Mouse (Mus musculus) megakaryocyte, embryonic 14.5 days (primary cell): Measurements from ENCODE around the gene Kcnk13. TPM values are rescaled to one million over a fixed set of nuclear protein-coding genes. Genes with fewer than 3 reads are reported as not detected.

Experiments used
- H3K27me3 ChIP-seq: replicated peaks from 2 replicates; pipeline ENCODE3; 2012; ENCODE audit warnings: inconsistent platforms
- H3K36me3 ChIP-seq: replicated peaks from 2 replicates; pipeline ENCODE3; 2012; ENCODE audit warnings: low read length, inconsistent platforms, mixed read lengths
- H3K4me1 ChIP-seq: 2 replicates; pipeline ENCODE4 v1.6.1; 2012; ENCODE audit warnings: inconsistent platforms
- H3K4me3 ChIP-seq: replicated peaks from 2 replicates; pipeline ENCODE3; 2012; ENCODE audit warnings: moderate library complexity, mild to moderate bottlenecking, inconsistent platforms
- H3K9me3 ChIP-seq: 2 replicates; pipeline ENCODE4 v1.6.1; 2012; ENCODE audit warnings: inconsistent platforms
- FLI1 ChIP-seq: IDR thresholded peaks from 2 replicates; pipeline ENCODE4 v1.6.1; 2012; ENCODE audit warnings: low read length, inconsistent platforms, mixed read lengths
- GATA1 ChIP-seq: IDR thresholded peaks from 3 replicates; pipeline ENCODE4 v1.6.1; 2012; ENCODE audit warnings: mixed read lengths, low read length, inconsistent platforms, borderline replicate concordance
- polyA plus RNA-seq: library from polyadenylated mRNA; stranded (reverse); fragments of >175 nt; gene quantifications from 2 replicates; pipeline ENCODE4 v1.2.3, GENCODE M21; 2012; ENCODE audit warnings: low replicate concordance; ENCODE audit not compliant: insufficient read depth

The Kcnk13 gene
- polyA plus RNA-seq, 1 experiment, result 0.35 TPM

- H3K4me3 ChIP-seq, result no peak overlapping the region
- H3K9me3 ChIP-seq, result peaks cover 3% of the 10 kb centered on the region; the same call in 1 of the 2 replicates
- TF ChIP-seq GATA1 (no peak), FLI1 (no peak)
- no peaks in the 10 kb centered on the region for H3K36me3 ChIP-seq
- H3K27me3 ChIP-seq, result peaks cover 3% of the 10 kb centered on the region
- no peaks in the 10 kb centered on the region for H3K4me1 ChIP-seq
Observed at GRCm38 (mm10) chr12:100038741-100039262, 74.5 kb downstream of the Kcnk13 start.

- no peaks in the 10 kb centered on the region for H3K36me3 ChIP-seq
- H3K4me1 ChIP-seq, result peaks cover 10% of the 10 kb centered on the region
- H3K4me3 ChIP-seq, result peak overlapping the region; percentile 29
- no peaks in the 10 kb centered on the region for H3K9me3 ChIP-seq
- peaks cover 7% of the 10 kb centered on the region for H3K27me3 ChIP-seq
- TF ChIP-seq FLI1 (no peak), GATA1 (no peak)
Observed at GRCm38 (mm10) chr12:100042116-100042515, 77.8 kb downstream of the Kcnk13 start.

GRCm38 (mm10) chr12:100044704-100045103 lies 80.4 kb downstream of the Kcnk13 start:
- Histone ChIP-seq H3K4me3 (no peak overlapping the region), H3K9me3 (no peaks in the 10 kb centered on the region), H3K4me1 (peaks cover 10% of the 10 kb centered on the region), H3K27me3 (peaks cover 11% of the 10 kb centered on the region), H3K36me3 (no peaks in the 10 kb centered on the region)
- TF ChIP-seq GATA1 (no peak), FLI1 (no peak)

GRCm38 (mm10) chr12:100050552-100050951 lies 86.3 kb downstream of the Kcnk13 start:
- Histone ChIP-seq H3K27me3 (peaks cover 15% of the 10 kb centered on the region), H3K9me3 (peaks cover 4% of the 10 kb centered on the region; the same call in 1 of the 2 replicates), H3K4me1 (no peaks in the 10 kb centered on the region), H3K36me3 (no peaks in the 10 kb centered on the region), H3K4me3 (no peak overlapping the region)
- no peak for TF ChIP-seq FLI1
- TF ChIP-seq GATA1, result no peak

- TF ChIP-seq GATA1, result no peak
- TF ChIP-seq FLI1, result no peak
- Histone ChIP-seq H3K27me3 (peaks cover 12% of the 10 kb centered on the region), H3K9me3 (peaks cover 4% of the 10 kb centered on the region; the same call in 1 of the 2 replicates), H3K36me3 (no peaks in the 10 kb centered on the region), H3K4me1 (no peaks in the 10 kb centered on the region), H3K4me3 (no peak overlapping the region)
Observed at GRCm38 (mm10) chr12:100053617-100054016, 89.3 kb downstream of the Kcnk13 start.

- Histone ChIP-seq H3K36me3 (no peaks in the 10 kb centered on the region), H3K9me3 (no peaks in the 10 kb centered on the region), H3K4me1 (no peaks in the 10 kb centered on the region), H3K27me3 (peaks cover 19% of the 10 kb centered on the region), H3K4me3 (no peak overlapping the region)
- TF ChIP-seq GATA1 (no peak), FLI1 (no peak)
Observed at GRCm38 (mm10) chr12:100061071-100061470, 96.8 kb downstream of the Kcnk13 start.

GRCm38 (mm10) chr12:100061826-100062225 lies 97.5 kb downstream of the Kcnk13 start:
- TF ChIP-seq FLI1 (no peak), GATA1 (no peak)
- H3K27me3 ChIP-seq, result peaks cover 22% of the 10 kb centered on the region
- H3K4me3 ChIP-seq, result no peak overlapping the region
- H3K4me1 ChIP-seq, result no peaks in the 10 kb centered on the region
- no peaks in the 10 kb centered on the region for H3K36me3 ChIP-seq
- no peaks in the 10 kb centered on the region for H3K9me3 ChIP-seq

- Histone ChIP-seq H3K36me3 (no peaks in the 10 kb centered on the region), H3K27me3 (peaks cover 26% of the 10 kb centered on the region), H3K4me1 (no peaks in the 10 kb centered on the region), H3K9me3 (no peaks in the 10 kb centered on the region), H3K4me3 (no peak overlapping the region)
- TF ChIP-seq FLI1 (no peak), GATA1 (no peak)
Observed at GRCm38 (mm10) chr12:100062584-100062983, 98.3 kb downstream of the Kcnk13 start.

- no peaks in the 10 kb centered on the region for H3K9me3 ChIP-seq
- TF ChIP-seq FLI1 (no peak), GATA1 (no peak)
- no peak overlapping the region for H3K4me3 ChIP-seq
Observed at GRCm38 (mm10) chr12:100065109-100065508, 100.8 kb downstream of the Kcnk13 start.

GRCm38 (mm10) chr12:100067477-100067876 lies 103.2 kb downstream of the Kcnk13 start:
- H3K36me3 ChIP-seq, result no peaks in the 10 kb centered on the region
- no peaks in the 10 kb centered on the region for H3K9me3 ChIP-seq
- no peaks in the 10 kb centered on the region for H3K4me1 ChIP-seq
- TF ChIP-seq GATA1 (no peak), FLI1 (no peak)
- H3K27me3 ChIP-seq, result peaks cover 20% of the 10 kb centered on the region
- no peak overlapping the region for H3K4me3 ChIP-seq

More at GRCm38 (mm10) chr12:100065109-100065508, 100.8 kb downstream of the Kcnk13 start:
- Histone ChIP-seq H3K36me3 (no peaks in the 10 kb centered on the region), H3K27me3 (peaks cover 23% of the 10 kb centered on the region), H3K4me1 (no peaks in the 10 kb centered on the region)

- TF ChIP-seq GATA1 (no peak), FLI1 (no peak)
- no peak overlapping the region for H3K4me3 ChIP-seq
Observed at GRCm38 (mm10) chr12:100073201-100073672, 108.9 kb downstream of the Kcnk13 start.

More at GRCm38 (mm10) chr12:100073201-100073672, 108.9 kb downstream of the Kcnk13 start:
- no peaks in the 10 kb centered on the region for H3K36me3 ChIP-seq
- peaks cover 10% of the 10 kb centered on the region for H3K27me3 ChIP-seq
- peaks cover under 1% of the 10 kb centered on the region for H3K9me3 ChIP-seq
- H3K4me1 ChIP-seq, result no peaks in the 10 kb centered on the region
